Mouse (Mus musculus): ENCODE measurements around the gene Trpc4ap. TPM values are rescaled to one million over a fixed set of nuclear protein-coding genes. Genes with fewer than 3 reads are reported as not detected.

Gene Trpc4ap
- total and polyA plus RNA-seq, 2 experiments: 53.4 to 114 TPM

- H3K27me3 ChIP-seq (ENCODE audit: control insufficient read depth, insufficient read depth, low read length): no peaks in the 10 kb centered on the region
- no peaks in the 10 kb centered on the region for H3K4me1 ChIP-seq (ENCODE audit: control insufficient read depth, insufficient read depth, low read length)
- H3K79me2 ChIP-seq (ENCODE audit: control insufficient read depth, insufficient read depth, low read length): no peaks in the 10 kb centered on the region
- DNase-seq (ENCODE audit: extremely low read depth, low read depth, low spot score): no peak
- TF ChIP-seq CTCF (IDR thresholded peaks at IDR 0.05; ENCODE audit: low read depth, low read length) (peak; percentile 43), POLR2A (IDR thresholded peaks at IDR 0.05; ENCODE audit: extremely low read depth, insufficient read depth, low read length) (no peak)
- no peak overlapping the region for H3K9ac ChIP-seq (ENCODE audit: low read depth, low read length)
- WGBS: 91% methylated on average over 4 of the region's 4 CpGs
- peaks cover 55% of the 10 kb centered on the region for H3K36me3 ChIP-seq (ENCODE audit: control insufficient read depth, insufficient read depth, low read length)
- H3K4me3 ChIP-seq (ENCODE audit: insufficient read depth, low read depth, low read length): no peak overlapping the region
- H3K27ac ChIP-seq (replicated peaks; ENCODE audit: insufficient read depth, low read depth, low read length): no peak overlapping the region
Observed at GRCm38 (mm10) chr2:155668461-155668860, 23.7 kb downstream of the Trpc4ap start.

- no peak for DNase-seq (ENCODE audit: extremely low read depth, low read depth, low spot score)
- H3K4me3 ChIP-seq (ENCODE audit: insufficient read depth, low read depth, low read length): no peak overlapping the region
- no peaks in the 10 kb centered on the region for H3K27me3 ChIP-seq (ENCODE audit: control insufficient read depth, insufficient read depth, low read length)
- no peaks in the 10 kb centered on the region for H3K4me1 ChIP-seq (ENCODE audit: control insufficient read depth, insufficient read depth, low read length)
- no peak overlapping the region for H3K27ac ChIP-seq (replicated peaks; ENCODE audit: insufficient read depth, low read depth, low read length)
- H3K79me2 ChIP-seq (ENCODE audit: control insufficient read depth, insufficient read depth, low read length): no peaks in the 10 kb centered on the region
- WGBS: 91% methylated on average over 8 of the region's 8 CpGs
- TF ChIP-seq POLR2A (IDR thresholded peaks at IDR 0.05; ENCODE audit: extremely low read depth, insufficient read depth, low read length) (no peak), CTCF (IDR thresholded peaks at IDR 0.05; ENCODE audit: low read depth, low read length) (no peak)
- peaks cover 58% of the 10 kb centered on the region for H3K36me3 ChIP-seq (ENCODE audit: control insufficient read depth, insufficient read depth, low read length)
- no peak overlapping the region for H3K9ac ChIP-seq (ENCODE audit: low read depth, low read length)
Observed at GRCm38 (mm10) chr2:155667881-155668280, 24.3 kb downstream of the Trpc4ap start.

- Histone ChIP-seq H3K27ac (replicated peaks; ENCODE audit: insufficient read depth, low read depth, low read length) (no peak overlapping the region), H3K4me1 (ENCODE audit: control insufficient read depth, insufficient read depth, low read length) (no peaks in the 10 kb centered on the region), H3K36me3 (ENCODE audit: control insufficient read depth, insufficient read depth, low read length) (peaks cover 52% of the 10 kb centered on the region), H3K79me2 (ENCODE audit: control insufficient read depth, insufficient read depth, low read length) (no peaks in the 10 kb centered on the region; the same call in 1 of the 2 replicates), H3K27me3 (ENCODE audit: control insufficient read depth, insufficient read depth, low read length) (no peaks in the 10 kb centered on the region), H3K4me3 (ENCODE audit: insufficient read depth, low read depth, low read length) (no peak overlapping the region), H3K9ac (ENCODE audit: low read depth, low read length) (no peak overlapping the region)
- no peak for DNase-seq (ENCODE audit: extremely low read depth, low read depth, low spot score)
- 76% methylated on average over 6 of the region's 6 CpGs for WGBS
- no peak for TF ChIP-seq CTCF (IDR thresholded peaks at IDR 0.05; ENCODE audit: low read depth, low read length)
- no peak for TF ChIP-seq POLR2A (IDR thresholded peaks at IDR 0.05; ENCODE audit: extremely low read depth, insufficient read depth, low read length)
Observed at GRCm38 (mm10) chr2:155663910-155664460, 28.2 kb downstream of the Trpc4ap start.

GRCm38 (mm10) chr2:155663097-155663496 is 29.1 kb downstream of the Trpc4ap start:
- no peaks in the 10 kb centered on the region for H3K4me1 ChIP-seq (ENCODE audit: control insufficient read depth, insufficient read depth, low read length)
- H3K79me2 ChIP-seq (ENCODE audit: control insufficient read depth, insufficient read depth, low read length): no peaks in the 10 kb centered on the region; the same call in 1 of the 2 replicates
- no peak overlapping the region for H3K4me3 ChIP-seq (ENCODE audit: insufficient read depth, low read depth, low read length)
- peaks cover 52% of the 10 kb centered on the region for H3K36me3 ChIP-seq (ENCODE audit: control insufficient read depth, insufficient read depth, low read length)
- TF ChIP-seq POLR2A (IDR thresholded peaks at IDR 0.05; ENCODE audit: extremely low read depth, insufficient read depth, low read length) (no peak), CTCF (IDR thresholded peaks at IDR 0.05; ENCODE audit: low read depth, low read length) (peak; percentile 52; the same call in 1 of the 2 replicates)
- H3K27me3 ChIP-seq (ENCODE audit: control insufficient read depth, insufficient read depth, low read length): no peaks in the 10 kb centered on the region
- 23% methylated on average over 5 of the region's 5 CpGs for WGBS
- no peak overlapping the region for H3K9ac ChIP-seq (ENCODE audit: low read depth, low read length)
- no peak overlapping the region for H3K27ac ChIP-seq (replicated peaks; ENCODE audit: insufficient read depth, low read depth, low read length)
- DNase-seq (ENCODE audit: extremely low read depth, low read depth, low spot score): peak; percentile 51

GRCm38 (mm10) chr2:155662390-155662789 is 29.8 kb downstream of the Trpc4ap start:
- H3K79me2 ChIP-seq (ENCODE audit: control insufficient read depth, insufficient read depth, low read length): no peaks in the 10 kb centered on the region; the same call in 1 of the 2 replicates
- TF ChIP-seq CTCF (IDR thresholded peaks at IDR 0.05; ENCODE audit: low read depth, low read length) (no peak), POLR2A (IDR thresholded peaks at IDR 0.05; ENCODE audit: extremely low read depth, insufficient read depth, low read length) (no peak)
- no peak for DNase-seq (ENCODE audit: extremely low read depth, low read depth, low spot score)
- peaks cover 53% of the 10 kb centered on the region for H3K36me3 ChIP-seq (ENCODE audit: control insufficient read depth, insufficient read depth, low read length)
- no peak overlapping the region for H3K9ac ChIP-seq (ENCODE audit: low read depth, low read length)
- no peak overlapping the region for H3K27ac ChIP-seq (replicated peaks; ENCODE audit: insufficient read depth, low read depth, low read length)
- no peak overlapping the region for H3K4me3 ChIP-seq (ENCODE audit: insufficient read depth, low read depth, low read length)
- 96% methylated on average over 5 of the region's 5 CpGs for WGBS
- no peaks in the 10 kb centered on the region for H3K27me3 ChIP-seq (ENCODE audit: control insufficient read depth, insufficient read depth, low read length)
- H3K4me1 ChIP-seq (ENCODE audit: control insufficient read depth, insufficient read depth, low read length): no peaks in the 10 kb centered on the region

GRCm38 (mm10) chr2:155655759-155656372 is 36.3 kb downstream of the Trpc4ap start:
- no peaks in the 10 kb centered on the region for H3K4me1 ChIP-seq (ENCODE audit: control insufficient read depth, insufficient read depth, low read length)
- WGBS: 97% methylated on average over 6 of the region's 6 CpGs
- DNase-seq (ENCODE audit: extremely low read depth, low read depth, low spot score): no peak
- no peaks in the 10 kb centered on the region for H3K27me3 ChIP-seq (ENCODE audit: control insufficient read depth, insufficient read depth, low read length)
- no peaks in the 10 kb centered on the region; the same call in 1 of the 2 replicates for H3K79me2 ChIP-seq (ENCODE audit: control insufficient read depth, insufficient read depth, low read length)
- no peak overlapping the region for H3K27ac ChIP-seq (replicated peaks; ENCODE audit: insufficient read depth, low read depth, low read length)
- H3K4me3 ChIP-seq (ENCODE audit: insufficient read depth, low read depth, low read length): no peak overlapping the region
- no peak overlapping the region for H3K9ac ChIP-seq (ENCODE audit: low read depth, low read length)
- TF ChIP-seq POLR2A (IDR thresholded peaks at IDR 0.05; ENCODE audit: extremely low read depth, insufficient read depth, low read length): no peak
- TF ChIP-seq CTCF (IDR thresholded peaks at IDR 0.05; ENCODE audit: low read depth, low read length): no peak
- H3K36me3 ChIP-seq (ENCODE audit: control insufficient read depth, insufficient read depth, low read length): peaks cover 57% of the 10 kb centered on the region
